Mouse (Mus musculus): ENCODE results near the gene Mgat5.

Mgat5 gene

DNA sequence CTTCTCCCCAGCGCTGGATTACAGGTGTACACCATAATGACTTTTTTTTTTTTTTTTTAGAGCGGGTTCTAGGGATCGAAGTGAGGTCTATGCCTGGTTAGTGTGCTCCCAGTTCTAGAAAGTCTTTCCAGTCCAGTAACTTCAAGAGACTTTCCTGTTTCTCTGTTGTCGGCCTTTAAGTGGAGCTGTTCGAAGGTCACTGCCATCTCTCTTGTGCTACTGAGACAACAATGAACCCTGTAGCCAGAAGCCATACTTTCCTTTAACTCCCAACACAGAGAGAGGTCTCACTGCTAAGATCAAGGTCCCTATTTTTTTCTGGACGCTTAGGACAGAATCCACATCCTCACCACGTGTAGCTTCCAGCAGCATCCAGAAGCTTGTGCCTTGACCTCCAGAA, 13.4 kb downstream of the Mgat5 start:
- DNase-seq, result no peak

DNA sequence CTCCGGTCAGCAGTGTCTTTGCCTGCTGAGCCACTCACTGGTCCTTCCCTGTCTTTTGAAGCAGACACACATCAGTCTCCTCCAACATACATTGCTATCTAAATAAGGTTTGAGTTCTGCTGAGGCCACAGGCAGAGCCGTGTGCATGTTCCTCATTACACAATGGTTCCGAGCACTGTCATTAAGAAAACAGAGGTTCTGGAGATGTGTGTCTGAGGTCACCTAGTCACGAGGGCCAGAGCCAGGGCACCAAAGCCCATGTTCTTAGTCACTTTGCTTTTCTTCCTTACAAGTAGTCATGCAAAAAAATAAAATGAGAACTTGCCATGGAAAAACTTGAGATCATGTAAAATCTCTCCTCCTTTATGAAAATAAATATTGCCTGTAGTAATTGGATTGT, 14.3 kb downstream of the Mgat5 start:
- DNase-seq, result no peak

DNA sequence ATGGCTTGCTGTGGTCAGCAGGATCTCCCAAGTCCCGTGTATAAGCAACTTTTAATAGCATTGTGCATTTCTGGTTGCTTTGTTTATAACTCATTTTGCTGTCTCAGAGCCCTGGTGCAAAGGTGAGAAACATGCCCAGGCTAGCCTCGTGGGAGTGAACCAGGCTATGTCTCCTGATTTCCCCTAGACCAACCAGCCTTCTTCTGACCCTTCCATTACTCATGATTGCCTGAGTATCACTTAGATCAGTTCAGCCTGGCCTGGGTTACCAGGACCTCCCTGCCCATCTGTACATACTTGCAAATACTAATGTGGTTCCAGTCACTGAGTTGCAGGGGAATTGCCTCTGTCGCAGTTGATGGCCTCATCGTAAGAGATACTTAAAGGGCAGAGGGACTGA, 14.8 kb downstream of the Mgat5 start:
- no peak for DNase-seq

DNA sequence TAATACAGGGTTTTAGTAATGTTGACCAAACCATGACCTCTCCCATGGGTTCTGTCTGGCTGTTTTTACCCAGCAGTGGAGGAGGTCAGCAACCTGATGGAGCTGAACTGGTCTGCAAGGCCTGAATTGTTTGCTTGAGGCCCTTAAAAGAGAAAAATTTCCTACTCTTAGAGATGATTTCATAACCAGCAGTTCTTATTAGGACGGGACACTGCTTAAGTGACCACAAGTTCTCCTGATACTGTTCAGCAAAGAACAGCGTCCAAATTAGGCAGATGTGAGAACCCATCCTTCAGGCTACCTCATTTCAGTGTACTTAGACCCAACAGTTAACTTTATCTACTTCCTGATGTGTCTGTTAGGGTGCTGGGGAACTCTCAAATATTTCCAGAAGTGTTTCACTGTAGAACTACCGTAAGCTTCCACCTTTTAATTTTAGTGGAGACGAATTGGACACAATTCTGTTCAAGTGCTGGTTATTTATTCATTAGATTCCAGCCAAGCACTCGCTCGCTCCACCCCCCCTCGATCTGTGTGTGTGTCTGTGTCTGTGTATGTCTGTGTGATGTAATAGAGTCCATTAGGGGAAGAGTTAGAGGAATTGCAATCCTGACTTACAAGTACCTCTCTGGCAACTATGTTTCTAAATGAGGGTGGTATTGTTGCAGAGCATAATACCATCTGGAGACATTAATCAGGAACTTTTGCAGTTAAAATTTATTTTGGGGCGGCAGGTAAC, 17.4 kb downstream of the Mgat5 start:
- no peak for DNase-seq

DNA sequence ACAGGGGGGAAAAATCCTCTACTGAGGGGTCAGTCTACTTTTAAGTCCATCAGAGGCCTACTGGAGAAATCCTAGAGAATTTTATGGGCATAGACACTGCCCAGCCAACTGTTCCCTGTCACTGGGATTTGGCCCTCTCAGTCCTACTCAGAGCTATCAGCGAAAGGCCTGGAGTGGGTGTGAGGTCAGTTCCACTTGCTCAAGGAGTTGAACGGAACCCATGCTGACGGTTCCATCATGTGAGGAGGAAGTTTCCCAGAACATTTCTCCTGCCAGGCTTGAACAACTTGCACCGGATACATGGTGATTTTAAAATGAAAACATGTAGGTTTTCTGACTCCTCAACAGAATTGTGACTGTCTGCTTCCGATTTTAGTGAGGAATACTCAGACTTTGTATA, 20.2 kb downstream of the Mgat5 start:
- no peak for DNase-seq

DNA sequence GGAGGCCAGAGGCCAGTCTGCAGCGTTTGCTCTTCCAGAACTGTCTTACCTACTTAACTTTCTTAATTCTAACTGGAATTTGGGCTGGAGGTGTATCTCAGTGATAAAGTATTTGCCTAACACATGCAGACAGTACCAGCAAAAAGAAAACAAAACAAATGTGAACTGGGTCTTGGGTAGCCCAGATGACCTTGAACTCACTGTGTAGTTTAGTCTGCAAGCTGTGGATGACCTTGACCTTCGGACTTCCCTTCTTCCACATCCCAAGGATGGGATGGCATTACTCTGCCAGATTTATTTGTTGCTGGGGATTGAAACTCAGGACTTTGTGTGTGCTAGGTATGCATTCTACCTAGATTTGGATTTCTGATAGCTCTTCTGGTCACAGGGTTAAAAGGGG, 24.2 kb downstream of the Mgat5 start:
- DNase-seq, result no peak

DNA sequence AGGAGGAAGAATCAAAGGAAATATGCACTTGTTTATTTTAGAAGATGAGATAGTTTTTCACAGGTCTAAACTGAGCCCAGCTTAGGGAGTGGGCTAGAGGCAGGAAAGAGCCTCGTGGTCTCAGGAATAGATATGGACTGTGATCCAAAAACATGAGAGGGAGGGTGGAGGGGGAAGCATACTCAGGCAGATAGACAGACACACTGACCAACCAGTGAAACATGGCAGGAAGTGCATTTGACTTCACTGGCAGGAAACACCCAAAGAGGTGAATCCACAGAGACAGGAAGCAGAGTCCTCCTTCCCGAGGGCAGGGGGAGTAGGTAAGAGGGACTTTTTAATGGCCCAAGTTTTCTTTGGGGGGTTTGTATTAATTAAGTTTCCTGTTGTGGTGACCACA, 25.7 kb downstream of the Mgat5 start:
- no peak for DNase-seq

DNA sequence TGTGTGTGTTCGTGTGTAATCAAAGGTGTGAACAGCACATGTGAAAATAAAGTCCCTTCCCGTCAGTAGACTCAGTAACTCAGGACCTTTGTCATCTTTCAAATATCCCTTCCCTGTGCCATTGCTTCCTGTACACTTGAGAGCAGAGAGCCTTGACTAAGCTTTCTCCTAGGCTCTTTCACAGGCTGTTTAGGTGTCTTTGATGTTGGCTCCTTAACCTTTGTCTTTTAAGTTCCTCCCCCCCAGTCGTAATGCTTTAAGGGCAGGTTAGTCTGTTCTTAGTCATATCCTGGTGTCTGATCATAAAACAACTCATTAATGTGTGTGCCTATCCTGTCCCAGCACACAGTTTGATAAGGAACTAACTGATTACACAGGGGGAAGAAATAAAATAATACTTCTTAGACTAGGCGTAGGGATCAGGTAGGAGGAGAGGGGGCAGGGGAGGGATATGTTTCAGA, 28.4 kb downstream of the Mgat5 start:
- DNase-seq, result no peak

DNA sequence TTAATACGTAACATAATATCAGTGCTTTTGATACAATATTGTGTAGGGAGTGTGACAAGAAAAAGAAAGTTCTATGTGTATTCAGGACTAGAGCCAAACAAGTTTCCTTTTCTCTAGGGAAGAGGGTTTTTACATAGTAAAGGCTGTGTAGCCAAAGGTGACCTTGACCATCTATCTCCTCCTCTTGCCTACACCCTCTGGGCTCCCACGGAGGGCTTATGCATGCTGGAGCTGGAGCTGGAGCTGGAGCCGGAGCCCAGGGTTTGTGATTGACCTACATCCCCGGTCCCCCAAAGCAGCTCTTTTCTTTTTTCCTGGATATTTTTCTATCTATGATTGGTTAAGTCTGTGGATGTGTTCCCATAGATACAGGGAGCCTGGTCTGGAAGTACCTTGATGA, 30.3 kb downstream of the Mgat5 start:
- DNase-seq, result no peak

DNA sequence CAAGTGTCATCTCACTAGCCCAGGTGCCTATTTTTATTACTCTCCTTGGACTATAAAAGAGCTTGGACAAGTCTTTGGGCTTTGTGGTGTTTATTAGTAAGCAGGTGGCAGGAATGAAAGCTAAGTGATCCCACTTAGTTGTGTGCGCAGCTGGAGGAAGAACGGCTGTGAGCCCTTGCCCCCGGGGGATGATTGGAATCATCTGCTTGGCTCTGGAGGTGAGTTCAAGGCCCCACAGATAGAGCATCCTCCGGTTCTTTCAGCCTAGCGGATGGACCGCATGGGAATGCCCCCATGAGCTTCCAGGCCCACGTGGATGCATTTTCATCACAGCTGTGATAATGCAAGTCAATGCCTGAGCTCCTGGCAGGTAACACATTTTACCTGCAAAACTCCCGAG, 31.6 kb downstream of the Mgat5 start:
- DNase-seq, result no peak

DNA sequence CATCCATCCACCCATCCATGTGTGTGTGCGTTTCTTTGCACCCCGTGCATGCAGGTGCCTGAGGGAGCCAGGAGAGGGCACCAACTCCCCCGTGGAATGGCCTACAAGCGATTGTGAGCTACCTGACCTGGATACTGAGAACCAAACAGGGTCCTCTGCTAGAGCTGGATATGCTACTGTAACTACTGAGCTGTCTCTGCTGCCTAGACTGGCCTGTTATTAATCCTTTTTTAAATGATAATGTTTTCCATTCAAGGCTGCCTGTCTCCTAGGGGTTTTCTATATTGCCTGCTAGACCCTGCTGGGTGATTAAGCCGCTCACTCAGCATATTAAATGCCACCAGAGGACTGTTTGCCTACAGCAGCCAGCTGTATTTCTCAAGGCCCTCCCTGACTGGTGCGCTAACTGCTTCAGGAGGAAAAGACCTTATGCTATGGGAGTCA, 34.1 kb downstream of the Mgat5 start:
- DNase-seq, result no peak

DNA sequence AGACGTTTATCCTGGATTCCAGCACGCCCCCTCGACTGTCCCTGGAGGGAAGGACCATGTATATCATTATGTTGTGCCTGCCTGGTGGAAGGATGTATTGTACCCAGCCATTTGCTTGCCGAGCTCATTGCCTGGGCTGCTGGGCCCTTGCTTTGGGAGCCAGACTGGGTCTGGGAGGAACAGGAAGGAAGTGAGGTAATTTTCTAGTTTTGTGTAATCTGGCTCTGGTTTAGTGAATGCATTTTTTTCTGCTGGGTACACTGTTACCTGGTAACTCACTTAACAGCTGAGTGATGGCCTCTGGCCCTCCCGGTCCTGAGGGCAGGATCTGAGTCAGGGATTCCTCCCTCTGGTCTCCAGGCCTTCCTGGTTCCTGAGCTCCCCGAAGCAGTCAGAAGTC, 35.1 kb downstream of the Mgat5 start:
- no peak for DNase-seq

DNA sequence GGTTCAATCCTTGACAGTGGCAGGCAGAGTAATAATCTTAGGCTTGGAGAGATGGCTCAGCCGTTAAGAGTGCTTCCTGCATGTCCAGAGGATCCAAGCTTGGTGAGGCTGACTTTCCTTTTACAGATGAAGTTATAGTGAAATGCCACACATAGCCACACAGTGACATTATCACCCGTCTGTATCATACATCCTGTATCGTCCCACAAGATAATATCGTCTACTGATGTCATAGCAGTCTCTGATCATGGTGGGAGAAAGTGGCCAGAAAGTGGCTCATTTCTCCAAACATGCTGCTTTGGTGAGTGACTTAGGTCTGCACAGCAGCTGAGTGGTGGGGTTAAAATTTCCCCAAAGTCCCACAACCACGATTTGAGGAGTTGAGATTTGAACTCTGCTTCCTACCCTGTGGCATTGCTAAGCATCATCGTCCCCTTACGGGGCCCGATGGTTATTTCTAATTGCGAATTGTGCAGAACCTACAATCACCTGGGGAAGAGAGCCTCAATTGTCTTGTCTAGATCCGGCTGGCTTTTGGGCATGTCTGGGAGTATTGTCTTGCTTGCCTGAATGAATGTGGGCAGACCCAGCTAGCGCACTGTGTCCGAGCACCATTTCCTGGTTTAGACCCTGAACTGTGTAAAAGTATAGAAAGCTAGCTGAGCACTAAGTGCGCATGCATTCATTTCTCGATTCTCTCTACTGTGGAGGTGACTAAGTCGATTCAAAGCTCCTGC, 37.5 kb downstream of the Mgat5 start:
- DNase-seq, result no peak

DNA sequence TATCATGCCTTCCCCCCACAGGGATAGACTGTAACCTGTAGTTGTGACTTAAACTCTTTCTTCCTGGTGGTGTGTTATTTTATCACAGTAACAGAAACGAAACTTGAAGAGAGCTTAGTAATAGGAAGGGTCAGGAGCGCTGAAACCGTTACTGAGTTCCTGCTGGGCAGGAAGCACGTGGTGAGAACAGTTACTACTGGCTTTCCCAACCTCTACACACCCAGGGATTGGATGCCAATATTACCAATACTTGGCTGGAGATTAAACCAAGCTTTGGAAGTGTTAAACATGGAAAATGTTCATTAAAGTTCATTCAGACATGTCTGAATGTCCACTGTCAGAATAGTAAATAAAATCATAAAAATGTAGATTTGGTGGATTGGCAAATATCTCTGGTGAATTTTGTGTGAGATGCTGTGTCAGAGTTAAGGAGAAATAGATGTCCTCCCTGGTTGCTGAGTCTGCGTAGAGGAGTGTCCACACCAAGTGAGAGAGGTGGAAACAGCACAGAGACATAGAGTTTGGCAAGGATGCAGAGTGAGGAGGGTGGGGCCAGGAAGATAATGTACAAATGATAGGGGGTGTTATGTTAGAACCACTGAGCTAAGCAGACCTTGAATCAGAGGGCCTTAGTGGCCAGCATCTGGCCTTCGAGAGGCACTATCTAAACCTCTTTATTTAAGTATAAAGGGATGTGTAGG, 38.2 kb downstream of the Mgat5 start:
- DNase-seq, result no peak

DNA sequence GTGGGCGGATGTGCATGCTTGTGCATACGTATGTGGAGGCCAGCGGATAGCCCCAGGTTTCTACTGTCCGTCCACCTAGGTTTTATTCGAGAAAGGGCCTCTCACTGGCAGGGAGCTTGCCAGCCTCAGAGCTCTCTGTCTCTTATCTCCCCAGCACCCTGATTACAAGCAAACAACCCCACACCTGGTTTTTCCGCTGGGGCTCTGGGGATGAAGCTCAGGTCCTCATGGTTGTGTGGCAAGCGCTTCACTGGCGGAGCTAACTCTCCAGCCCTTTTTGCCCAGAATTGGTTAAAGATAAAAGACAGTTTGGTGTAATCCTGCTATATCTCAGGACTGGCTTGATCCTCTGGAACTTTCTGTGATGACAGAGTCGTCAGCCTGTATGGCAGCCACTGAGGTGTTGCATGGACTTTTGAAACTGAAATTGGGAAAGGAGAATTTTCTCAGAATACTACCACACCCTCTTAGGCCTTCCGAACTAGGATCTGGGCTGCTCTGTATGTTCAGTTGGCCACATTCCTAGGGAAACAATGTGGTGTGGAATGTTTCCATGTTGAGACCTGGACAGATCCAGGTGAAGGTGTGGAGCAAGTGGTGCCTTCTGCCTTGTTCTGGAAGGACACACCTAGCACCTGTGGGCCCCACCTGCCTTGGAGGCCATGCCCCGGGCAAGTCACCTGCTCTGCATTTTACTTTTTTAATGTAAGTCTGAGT, 39.4 kb downstream of the Mgat5 start:
- DNase-seq, result no peak

DNA sequence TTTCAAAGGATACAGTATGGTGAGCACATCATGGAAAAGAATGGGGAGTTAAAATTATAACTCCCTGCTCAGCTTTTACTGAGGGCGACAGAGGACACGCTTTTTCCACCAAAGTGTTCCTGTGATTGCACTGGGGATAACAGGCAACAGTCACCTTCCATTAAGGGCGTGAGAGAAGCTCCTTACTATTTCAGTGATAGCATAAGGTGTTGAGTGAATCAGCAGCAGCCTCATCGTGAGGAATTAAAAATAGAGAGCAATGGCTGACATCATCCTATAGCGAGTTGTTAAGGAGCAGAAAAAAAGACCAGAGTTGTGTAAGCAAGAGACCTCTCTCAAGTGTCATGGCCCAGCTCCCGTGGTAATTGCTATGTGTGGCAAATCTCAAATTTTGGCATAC, 41.3 kb downstream of the Mgat5 start:
- DNase-seq, result no peak

DNA sequence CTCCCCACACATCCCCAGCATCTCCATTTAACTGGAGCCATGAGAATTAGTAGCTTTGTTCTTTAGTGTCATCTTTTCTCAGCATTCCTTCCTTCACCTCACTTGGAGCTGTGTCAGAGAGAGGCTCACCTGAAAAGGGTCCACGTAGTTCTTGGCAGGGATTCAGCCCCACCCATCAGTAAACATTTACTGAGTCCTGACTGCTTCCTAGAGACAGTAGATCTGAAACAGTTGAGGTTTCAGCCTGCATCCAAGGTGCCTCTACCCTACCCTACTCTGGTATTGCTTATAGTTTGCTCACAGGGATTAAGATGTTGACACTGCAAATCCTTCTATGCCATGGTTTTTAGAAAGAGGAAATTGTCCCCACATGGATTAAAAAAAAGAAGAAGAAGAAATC, 43.6 kb downstream of the Mgat5 start:
- DNase-seq, result no peak

DNA sequence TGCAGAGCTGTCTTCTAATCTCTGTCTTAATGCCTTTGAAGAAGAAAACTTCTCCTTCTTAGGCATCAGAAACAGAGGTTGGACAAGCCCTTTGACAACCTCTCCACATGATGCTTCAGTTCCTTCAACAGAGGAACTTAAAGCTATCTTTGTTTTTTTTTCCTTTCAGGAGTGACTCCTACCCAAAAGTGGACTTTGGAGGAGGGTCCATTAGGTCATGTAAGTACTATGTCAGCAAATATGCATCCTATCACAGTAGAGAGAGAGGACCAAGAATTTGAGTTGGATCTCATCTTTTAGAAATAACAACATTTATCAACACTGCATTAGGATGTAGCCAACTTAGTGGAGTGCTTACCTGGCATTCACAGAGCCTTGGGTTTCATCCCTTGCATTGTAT, 44.8 kb downstream of the Mgat5 start:
- DNase-seq, result no peak

DNA sequence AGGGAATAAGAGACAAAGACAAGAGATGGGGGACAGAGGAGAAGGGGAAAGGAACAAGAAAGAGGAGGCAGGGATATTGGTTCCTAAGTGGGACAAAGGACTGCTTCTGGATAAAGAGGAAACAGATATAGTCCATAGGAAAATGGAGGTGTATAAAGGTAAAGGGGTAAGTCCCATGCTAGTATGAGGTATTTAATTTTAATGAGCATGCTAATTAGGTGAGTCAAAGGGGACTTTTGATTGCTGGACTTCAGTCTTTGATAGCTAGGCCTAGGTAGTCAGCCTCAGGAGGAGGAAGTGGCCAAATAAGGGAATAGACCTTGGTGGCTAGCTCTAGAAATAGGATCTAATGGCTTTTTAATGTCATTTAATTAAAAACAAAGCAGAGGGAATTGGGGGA, 45.5 kb downstream of the Mgat5 start:
- no peak for DNase-seq

DNA sequence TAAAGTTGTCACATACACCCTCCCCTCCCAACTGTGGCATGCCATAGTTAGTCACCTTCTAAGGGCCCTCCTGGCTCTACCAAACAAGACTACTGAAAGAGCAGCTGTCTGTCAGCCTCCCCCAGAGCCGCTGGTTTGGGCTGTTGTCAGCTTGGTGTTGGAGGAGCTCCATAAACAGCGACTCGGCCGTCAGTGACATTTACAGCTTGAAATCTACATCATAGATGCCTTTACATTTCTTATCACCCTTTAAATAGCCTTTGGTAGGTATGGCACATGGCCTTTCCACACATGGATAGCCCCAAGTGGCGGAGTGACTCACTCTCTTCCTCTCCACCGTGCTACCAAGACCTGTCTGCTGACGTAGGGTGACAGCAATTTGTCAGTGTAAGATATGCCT, 46.9 kb downstream of the Mgat5 start:
- DNase-seq, result no peak

DNA sequence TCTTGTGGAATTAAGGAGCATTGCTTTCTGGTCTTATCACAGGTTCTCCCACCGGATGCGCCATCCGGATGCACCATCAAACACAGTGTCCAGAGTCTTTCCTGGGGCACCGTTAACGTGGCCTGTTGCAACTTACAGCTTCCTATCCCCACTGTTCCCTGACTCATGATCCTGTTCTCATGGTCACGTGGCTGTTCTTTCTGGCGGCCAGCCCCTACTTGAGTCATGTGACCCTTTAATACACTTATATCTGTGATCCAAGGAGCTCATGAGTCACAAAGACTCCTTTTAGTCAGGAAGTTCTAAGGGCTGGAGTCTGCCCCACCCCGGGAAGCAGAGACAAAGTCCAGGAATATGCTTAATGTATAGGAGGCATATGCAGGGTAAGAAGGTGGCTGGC, 52.2 kb downstream of the Mgat5 start:
- no peak for DNase-seq

DNA sequence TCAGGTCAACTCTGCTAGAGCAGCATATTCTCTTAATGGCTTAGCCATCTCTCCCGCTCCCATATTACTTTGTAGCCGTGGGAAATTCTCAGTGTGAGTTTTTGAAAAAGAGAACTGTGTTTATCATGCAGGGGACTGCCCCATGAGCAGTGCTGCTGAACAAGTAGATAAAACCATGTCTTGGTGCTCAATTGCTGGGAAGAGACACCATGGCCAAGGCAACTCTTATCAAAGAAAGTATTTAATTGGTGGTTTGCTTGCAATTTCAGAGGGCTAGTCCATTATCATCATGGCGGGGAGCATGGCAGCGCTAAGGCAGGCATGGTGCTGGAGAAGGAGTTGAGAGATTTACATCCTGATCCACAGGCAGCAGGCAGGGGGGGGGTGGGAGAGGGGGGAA, 54.9 kb downstream of the Mgat5 start:
- no peak for DNase-seq

DNA sequence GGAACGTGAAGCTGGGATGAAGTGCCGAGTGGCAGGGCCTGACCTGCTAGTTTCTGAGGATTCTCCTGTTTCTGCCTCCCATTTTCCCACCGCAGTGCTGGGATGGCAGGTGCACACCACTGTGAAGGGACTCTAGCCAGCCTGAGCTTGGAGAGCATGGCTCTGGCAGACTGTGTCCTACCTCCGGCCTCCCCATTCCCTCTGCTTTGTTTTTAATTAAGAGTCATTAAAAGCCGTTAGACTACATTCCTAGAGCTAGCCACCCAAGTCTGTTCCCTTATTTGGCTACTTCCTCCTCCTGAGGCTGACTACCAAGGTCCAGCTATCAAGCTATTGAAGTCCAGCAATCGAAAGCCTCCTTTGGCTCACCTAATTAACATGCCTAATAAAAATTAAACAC, 56.2 kb downstream of the Mgat5 start:
- DNase-seq, result peak; percentile 21
